Mouse (Mus musculus): ENCODE data around the gene Ring1. TPM values are rescaled to one million over a fixed set of nuclear protein-coding genes. Genes with fewer than 3 reads are reported as not detected.

The Ring1 gene
- polyA plus RNA-seq, 1 experiment = 22.9 TPM

DNA sequence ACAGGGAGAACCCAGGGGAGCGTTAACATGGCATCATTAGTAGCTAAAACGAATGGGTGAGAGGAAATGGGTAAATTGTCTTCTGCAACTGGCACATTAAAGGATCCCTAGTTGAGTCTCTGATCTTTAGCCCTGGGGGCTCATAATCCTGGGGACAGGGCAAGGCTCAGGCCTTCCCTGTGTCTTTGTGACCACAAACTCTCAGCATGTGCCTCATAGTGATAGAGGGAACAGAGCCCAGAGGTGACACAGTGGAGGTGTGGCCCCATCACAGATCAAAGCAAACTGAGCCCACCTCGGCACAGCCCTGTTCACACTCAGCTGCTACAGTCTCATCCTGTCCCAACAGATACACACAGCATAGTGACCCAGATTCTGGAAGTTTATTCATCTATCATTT, 28.8 kb downstream of the Ring1 start:
- no peak for TF ChIP-seq CTCF (IDR thresholded peaks at IDR 0.05; ENCODE audit: low read depth, low read length)
- TF ChIP-seq POLR2A (IDR thresholded peaks at IDR 0.05; ENCODE audit: borderline replicate concordance, low read depth, low read length) = no peak
- Histone ChIP-seq H3K27ac (ENCODE audit: insufficient read depth, low read depth, low read length) (no peak overlapping the region), H3K4me3 (ENCODE audit: insufficient read depth, low read length) (no peak overlapping the region), H3K4me1 (ENCODE audit: control insufficient read depth, insufficient read depth, low read length) (peaks cover 9% of the 10 kb centered on the region)

- H3K27ac ChIP-seq (ENCODE audit: insufficient read depth, low read depth, low read length) = no peak overlapping the region
- no peak overlapping the region for H3K4me3 ChIP-seq (ENCODE audit: insufficient read depth, low read length)
- peaks cover 8% of the 10 kb centered on the region for H3K4me1 ChIP-seq (ENCODE audit: control insufficient read depth, insufficient read depth, low read length)
- no peak for TF ChIP-seq CTCF (IDR thresholded peaks at IDR 0.05; ENCODE audit: low read depth, low read length)
- no peak for TF ChIP-seq POLR2A (IDR thresholded peaks at IDR 0.05; ENCODE audit: borderline replicate concordance, low read depth, low read length)
Observed at GRCm38 (mm10) chr17:33994959-33995358, 29.5 kb downstream of the Ring1 start.

DNA sequence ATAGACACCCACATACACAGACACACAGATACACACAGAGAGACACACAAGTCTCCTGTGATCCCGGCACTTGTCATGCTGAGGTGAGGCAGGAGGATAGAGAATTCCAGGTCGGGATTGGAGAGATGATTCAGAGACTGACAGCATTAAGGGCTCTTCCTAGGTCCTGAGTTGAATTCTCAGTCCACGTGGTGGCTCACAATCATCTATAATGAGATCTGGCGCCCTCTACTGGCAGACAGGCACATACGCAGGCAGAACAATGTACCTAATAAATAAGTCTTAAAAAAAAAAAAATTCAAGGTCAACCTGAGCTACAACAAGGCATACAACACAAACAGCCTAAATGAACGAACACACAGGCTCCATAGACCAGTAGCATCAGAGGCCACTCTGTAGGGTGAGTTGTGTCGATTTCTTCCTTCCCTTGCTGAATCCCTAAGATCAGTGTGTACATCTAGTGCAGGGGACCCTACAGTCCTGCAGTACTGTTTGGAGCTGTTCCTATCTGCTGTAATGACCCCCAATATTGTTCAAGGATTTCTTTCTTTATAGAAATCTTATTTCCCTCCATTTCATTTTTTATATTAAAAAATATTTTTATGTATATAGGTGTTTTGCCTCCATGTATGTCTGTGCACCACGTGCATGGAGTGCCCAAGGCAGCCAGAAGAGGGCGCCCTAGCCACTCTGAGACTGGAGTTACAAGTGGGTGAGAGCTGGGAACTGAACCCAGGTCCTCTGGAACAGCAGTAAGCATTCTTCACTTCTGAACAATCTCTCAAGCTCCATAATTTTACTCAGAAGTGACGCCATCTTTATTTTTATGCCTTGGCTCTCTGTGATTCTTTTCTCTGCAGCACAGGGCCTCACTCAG, 32.5 kb downstream of the Ring1 start:
- Histone ChIP-seq H3K4me3 (ENCODE audit: insufficient read depth, low read length) (no peak overlapping the region), H3K4me1 (ENCODE audit: control insufficient read depth, insufficient read depth, low read length) (peaks cover 3% of the 10 kb centered on the region), H3K27ac (ENCODE audit: insufficient read depth, low read depth, low read length) (no peak overlapping the region)
- TF ChIP-seq CTCF (IDR thresholded peaks at IDR 0.05; ENCODE audit: low read depth, low read length) (peak; percentile 55), POLR2A (IDR thresholded peaks at IDR 0.05; ENCODE audit: borderline replicate concordance, low read depth, low read length) (no peak)

DNA sequence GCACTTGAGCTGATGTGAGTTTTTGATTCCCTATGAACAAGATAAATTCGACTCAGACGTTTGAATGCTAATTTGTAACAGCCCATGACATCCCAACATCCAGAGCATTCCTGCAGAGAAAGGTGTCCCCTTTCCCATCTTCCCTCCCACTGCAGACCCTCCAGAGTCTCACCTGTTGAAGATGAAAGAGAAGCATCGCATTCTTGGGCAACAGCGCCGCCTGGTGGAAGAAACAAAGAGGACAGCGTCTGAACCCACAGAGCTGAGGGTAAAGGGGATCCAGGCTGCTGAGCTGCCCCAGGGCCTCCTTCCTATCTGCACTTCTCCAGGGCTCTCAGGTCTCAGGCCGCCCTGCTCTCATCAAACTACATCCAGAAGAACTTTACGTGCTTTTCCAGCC, 42.3 kb downstream of the Ring1 start:
- peak overlapping the region; percentile 93 for H3K27ac ChIP-seq (ENCODE audit: insufficient read depth, low read depth, low read length)
- TF ChIP-seq CTCF (IDR thresholded peaks at IDR 0.05; ENCODE audit: low read depth, low read length) = peak; percentile 90
- peak overlapping the region; percentile 73; the same call in 1 of the 2 replicates for H3K4me3 ChIP-seq (ENCODE audit: insufficient read depth, low read length)
- H3K4me1 ChIP-seq (ENCODE audit: control insufficient read depth, insufficient read depth, low read length) = peaks cover 24% of the 10 kb centered on the region

- Histone ChIP-seq H3K27ac (ENCODE audit: insufficient read depth, low read depth, low read length) (peak overlapping the region; percentile 93), H3K4me3 (ENCODE audit: insufficient read depth, low read length) (peak overlapping the region; percentile 73), H3K4me1 (ENCODE audit: control insufficient read depth, insufficient read depth, low read length) (peaks cover 29% of the 10 kb centered on the region)
Observed at GRCm38 (mm10) chr17:33981192-33981909, 43.1 kb downstream of the Ring1 start.

DNA sequence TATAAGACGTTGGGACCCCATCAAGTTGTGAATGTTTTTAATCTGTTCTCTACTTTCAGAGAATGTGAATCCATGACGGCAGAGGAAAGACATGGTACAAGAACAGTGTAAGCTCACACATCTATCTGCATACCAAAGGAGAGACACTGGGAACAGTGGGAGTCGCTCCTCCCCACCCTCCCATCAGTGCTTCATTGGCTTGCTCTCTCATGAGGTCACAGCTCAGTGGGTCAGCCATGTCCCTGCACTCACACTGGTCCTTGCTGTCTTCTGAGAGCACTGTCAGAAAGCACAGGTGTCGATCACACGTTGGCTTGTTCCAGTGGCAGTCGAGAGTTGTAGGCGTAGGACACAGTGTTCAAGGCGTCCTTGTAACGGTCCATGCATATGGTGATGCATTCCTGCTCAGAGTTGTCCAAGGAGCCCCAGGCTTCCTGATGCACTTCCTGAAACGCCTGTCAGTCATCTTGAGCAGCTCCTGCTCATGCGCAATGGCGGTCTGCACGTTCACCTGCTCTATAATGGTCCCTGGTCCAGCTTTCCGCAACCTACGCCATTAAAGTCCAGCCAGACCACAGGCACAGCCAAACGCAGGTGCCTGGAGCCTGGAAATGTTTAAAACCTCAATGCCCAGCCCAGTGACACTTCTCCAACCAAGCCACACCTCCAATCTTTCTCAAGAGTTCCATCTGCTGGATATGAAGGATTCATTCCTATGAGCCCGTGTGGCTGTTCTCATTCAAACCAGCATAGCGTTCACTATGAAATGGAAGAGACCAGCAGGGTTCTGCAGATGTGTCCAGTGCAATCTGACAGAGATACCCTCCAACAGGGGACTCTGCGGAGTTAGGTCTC, 44.1 kb downstream of the Ring1 start:
- peaks cover 33% of the 10 kb centered on the region for H3K4me1 ChIP-seq (ENCODE audit: control insufficient read depth, insufficient read depth, low read length)
- H3K4me3 ChIP-seq (ENCODE audit: insufficient read depth, low read length) = no peak overlapping the region
- H3K27ac ChIP-seq (ENCODE audit: insufficient read depth, low read depth, low read length) = peak overlapping the region; percentile 91
- TF ChIP-seq POLR2A (IDR thresholded peaks at IDR 0.05; ENCODE audit: borderline replicate concordance, low read depth, low read length) (no peak), CTCF (IDR thresholded peaks at IDR 0.05; ENCODE audit: low read depth, low read length) (no peak)

- peak overlapping the region; percentile 91 for H3K27ac ChIP-seq (ENCODE audit: insufficient read depth, low read depth, low read length)
- H3K4me3 ChIP-seq (ENCODE audit: insufficient read depth, low read length) = no peak overlapping the region
- H3K4me1 ChIP-seq (ENCODE audit: control insufficient read depth, insufficient read depth, low read length) = peaks cover 32% of the 10 kb centered on the region
- TF ChIP-seq CTCF (IDR thresholded peaks at IDR 0.05; ENCODE audit: low read depth, low read length) (no peak), POLR2A (IDR thresholded peaks at IDR 0.05; ENCODE audit: borderline replicate concordance, low read depth, low read length) (no peak)
Observed at GRCm38 (mm10) chr17:33979512-33980050, 44.9 kb downstream of the Ring1 start.

DNA sequence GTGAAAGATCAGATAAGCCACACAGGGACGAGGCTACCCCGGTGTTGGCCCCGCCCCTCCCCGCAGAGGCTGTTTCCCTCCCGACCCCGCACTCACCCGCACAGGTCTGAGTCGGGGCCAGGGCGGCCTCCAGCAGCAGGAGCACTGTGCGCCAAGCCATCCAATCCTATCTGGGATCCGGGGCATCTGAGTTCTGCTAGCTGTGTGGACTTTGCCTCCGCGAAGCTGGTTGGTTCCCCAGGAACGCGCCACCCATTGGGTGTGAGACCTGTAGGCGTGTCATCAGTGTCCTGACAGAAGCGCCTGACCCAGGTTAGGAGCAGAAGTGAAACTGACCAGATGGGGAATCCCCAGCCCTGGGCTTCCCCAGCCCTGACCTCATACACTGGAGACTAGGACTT, 45.8 kb downstream of the Ring1 start:
- H3K4me1 ChIP-seq (ENCODE audit: control insufficient read depth, insufficient read depth, low read length) = peaks cover 33% of the 10 kb centered on the region
- peak overlapping the region; percentile 91 for H3K4me3 ChIP-seq (ENCODE audit: insufficient read depth, low read length)
- peak overlapping the region; percentile 91 for H3K27ac ChIP-seq (ENCODE audit: insufficient read depth, low read depth, low read length)
- TF ChIP-seq POLR2A (IDR thresholded peaks at IDR 0.05; ENCODE audit: borderline replicate concordance, low read depth, low read length) = peak; percentile 34; the same call in 1 of the 2 replicates
- no peak for TF ChIP-seq CTCF (IDR thresholded peaks at IDR 0.05; ENCODE audit: low read depth, low read length)

GRCm38 (mm10) chr17:33977861-33978557, 46.5 kb downstream of the Ring1 start:
- Histone ChIP-seq H3K27ac (ENCODE audit: insufficient read depth, low read depth, low read length) (peak overlapping the region; percentile 86), H3K4me1 (ENCODE audit: control insufficient read depth, insufficient read depth, low read length) (peaks cover 39% of the 10 kb centered on the region), H3K4me3 (ENCODE audit: insufficient read depth, low read length) (peak overlapping the region; percentile 91)
- TF ChIP-seq POLR2A (IDR thresholded peaks at IDR 0.05; ENCODE audit: borderline replicate concordance, low read depth, low read length) = no peak
- no peak for TF ChIP-seq CTCF (IDR thresholded peaks at IDR 0.05; ENCODE audit: low read depth, low read length)
